Mouse (Mus musculus) CH12.LX (cell line): ENCODE data around the gene Pik3r2. TPM values are rescaled to one million over a fixed set of nuclear protein-coding genes. Genes with fewer than 3 reads are reported as not detected.

ENCODE experiments used
- DNase-seq: peaks from one replicate; pipeline ENCODE4 v3.0.0-alpha.2; 2013; ENCODE audit errors: extremely low read depth
- H3K27ac ChIP-seq: 2 replicates; pipeline ENCODE4 v1.5.1; 2012; ENCODE audit warnings: low read depth, mild to moderate bottlenecking, control low read depth, moderate library complexity; ENCODE audit not compliant: insufficient read depth
- H3K27me3 ChIP-seq: replicated peaks from 2 replicates; pipeline ENCODE3; 2012; ENCODE audit warnings: inconsistent platforms
- H3K36me3 ChIP-seq, 2 experiments: replicated peaks in 1 of 2; 2 replicates each; pipeline versions ENCODE3 to v1.6.1; 2012; ENCODE audit warnings: inconsistent platforms in 1 of 2, low read length in 1 of 2, mild to moderate bottlenecking in 1 of 2, mixed read lengths in 1 of 2, moderate library complexity in 1 of 2; ENCODE audit not compliant: control insufficient read depth in 1 of 2, insufficient read depth in 1 of 2
- H3K4me1 ChIP-seq, 2 experiments: 2 replicates each; pipeline ENCODE4 v1.6.1; 2012; ENCODE audit warnings: inconsistent platforms in 1 of 2, moderate library complexity in 1 of 2; ENCODE audit not compliant: insufficient read depth in 2 of 2, control insufficient read depth in 1 of 2
- H3K4me2 ChIP-seq: 2 replicates; pipeline ENCODE4 v1.6.1; 2012; ENCODE audit warnings: low read depth, mild to moderate bottlenecking, control low read depth; ENCODE audit not compliant: poor library complexity, insufficient read depth, severe bottlenecking
- H3K4me3 ChIP-seq, 3 experiments: fragments of 150-350 bp in 1 of 3; sonication (generic) in 1 of 3; replicated peaks in 1 of 3; 2 replicates each; pipeline versions ENCODE3 to v1.5.1; 2011 to 2012; ENCODE audit warnings: low read depth in 2 of 3, low read length in 2 of 3, mild to moderate bottlenecking in 2 of 3, moderate library complexity in 2 of 3, control low read depth in 1 of 3, improper control_type of control experiment in 1 of 3, inconsistent platforms in 1 of 3, mixed read lengths in 1 of 3; ENCODE audit not compliant: poor library complexity in 1 of 3
- H3K79me2 ChIP-seq: replicated peaks from 2 replicates; pipeline ENCODE4 v1.6.1; 2012; ENCODE audit warnings: mild to moderate bottlenecking, moderate library complexity; ENCODE audit not compliant: control insufficient read depth, poor library complexity, insufficient read depth, severe bottlenecking; ENCODE audit errors: extremely low read depth
- H3K9ac ChIP-seq: 2 replicates; pipeline ENCODE4 v1.6.1; 2012; ENCODE audit warnings: low read depth, mild to moderate bottlenecking, control low read depth, moderate library complexity; ENCODE audit not compliant: insufficient read depth
- H3K9me3 ChIP-seq: replicated peaks from 2 replicates; pipeline ENCODE3; 2012; ENCODE audit warnings: low read length, inconsistent platforms, mixed read lengths
- BHLHE40 ChIP-seq: IDR thresholded peaks from 2 replicates; pipeline ENCODE4 v1.6.1; 2011; ENCODE audit warnings: mild to moderate bottlenecking, low read depth, low read length, improper control_type of control experiment
- CHD1 ChIP-seq: IDR thresholded peaks from 2 replicates; pipeline ENCODE4 v1.6.1; 2012; ENCODE audit warnings: low read depth, low read length, improper control_type of control experiment, inconsistent platforms
- CTCF ChIP-seq, 2 experiments: IDR thresholded peaks in 1 of 2; conservative IDR thresholded peaks in 1 of 2; 2 replicates each; pipeline ENCODE4 v1.5.1; 2011 to 2012; ENCODE audit warnings: low read depth in 2 of 2, low read length in 2 of 2, improper control_type of control experiment in 1 of 2, inconsistent platforms in 1 of 2, mild to moderate bottlenecking in 1 of 2, moderate library complexity in 1 of 2
- ELF1 ChIP-seq: IDR thresholded peaks from 2 replicates; pipeline ENCODE4 v1.6.1; 2014; ENCODE audit warnings: low read depth, mild to moderate bottlenecking, inconsistent platforms, low read length, improper control_type of control experiment
- ETS1 ChIP-seq: conservative IDR thresholded peaks from 2 replicates; pipeline ENCODE4 v1.6.1; 2012; ENCODE audit warnings: low read depth, mild to moderate bottlenecking, inconsistent platforms, low read length, improper control_type of control experiment, moderate library complexity
- GABPA ChIP-seq: IDR thresholded peaks from 2 replicates; pipeline ENCODE4 v1.6.1; 2012; ENCODE audit warnings: low read depth, low read length, improper control_type of control experiment, inconsistent platforms; ENCODE audit not compliant: insufficient replicate concordance
- IRF4 ChIP-seq: IDR thresholded peaks from 2 replicates; pipeline ENCODE4 v1.6.1; 2014; ENCODE audit warnings: low read depth, mild to moderate bottlenecking, inconsistent platforms, low read length, improper control_type of control experiment
- JUN ChIP-seq: IDR thresholded peaks from 2 replicates; pipeline ENCODE4 v1.6.1; 2011; ENCODE audit warnings: low read depth, mild to moderate bottlenecking, low read length, improper control_type of control experiment, moderate library complexity; ENCODE audit not compliant: insufficient read depth
- MAFK ChIP-seq: IDR thresholded peaks from 2 replicates; pipeline ENCODE4 v1.6.1; 2011; ENCODE audit warnings: low read length, improper control_type of control experiment; ENCODE audit not compliant: insufficient replicate concordance
- MAZ ChIP-seq: IDR thresholded peaks from 2 replicates; pipeline ENCODE4 v1.6.1; 2012; ENCODE audit warnings: low read depth, mild to moderate bottlenecking, inconsistent platforms, low read length, improper control_type of control experiment, moderate library complexity
- MXI1 ChIP-seq: IDR thresholded peaks from 2 replicates; pipeline ENCODE4 v1.6.1; 2011; ENCODE audit warnings: mild to moderate bottlenecking, low read depth, low read length, improper control_type of control experiment
- MYC ChIP-seq: IDR thresholded peaks from 2 replicates; pipeline ENCODE4 v1.6.1; 2011; ENCODE audit warnings: low read depth, mild to moderate bottlenecking, improper control_type of control experiment, low read length
- NRF1 ChIP-seq: IDR thresholded peaks from 2 replicates; pipeline ENCODE4 v1.6.1; 2014; ENCODE audit warnings: low read depth, mild to moderate bottlenecking, inconsistent platforms, low read length, improper control_type of control experiment, moderate library complexity
- POLR2AphosphoS2 ChIP-seq: IDR thresholded peaks from 2 replicates; pipeline ENCODE4 v1.6.1; 2011; ENCODE audit warnings: low read depth, low read length, improper control_type of control experiment
- SIN3A ChIP-seq: IDR thresholded peaks from 2 replicates; pipeline ENCODE4 v1.6.1; 2012; ENCODE audit warnings: low read length, improper control_type of control experiment, inconsistent platforms
- TBP ChIP-seq: conservative IDR thresholded peaks from 2 replicates; pipeline ENCODE4 v1.6.1; 2011; ENCODE audit warnings: low read depth, low read length, improper control_type of control experiment
- UBTF ChIP-seq: IDR thresholded peaks from 2 replicates; pipeline ENCODE4 v1.6.1; 2012; ENCODE audit warnings: low read depth, mild to moderate bottlenecking, inconsistent platforms, low read length, improper control_type of control experiment, moderate library complexity
- dilution Hi-C: fragments of 300-500 bp; cut with MboI; formaldehyde crosslinking; loops from 2 replicates; pipeline ENCODE4 v1.14.3; 2020; ENCODE audit warnings: low sequenced_read_pairs; ENCODE audit not compliant: extremely low pct_unique_long_range_greater_than_20kb, extremely low pct_ligation_motif_present
- in situ Hi-C: fragments of 300-500 bp; cut with MboI; formaldehyde crosslinking; loops from 3 replicates; pipeline ENCODE4 v1.14.3; 2019; ENCODE audit warnings: low sequenced_read_pairs, low pct_ligation_motif_present, low pct_unique_long_range_greater_than_20kb, mixed read lengths
- polyA plus RNA-seq: library from polyadenylated mRNA; unstranded; fragments of >175 nt; gene quantifications from 2 replicates; pipeline ENCODE4 v1.2.1, GENCODE M21; 2012; ENCODE audit warnings: low read depth; ENCODE audit not compliant: insufficient read length
- total RNA-seq, 2 experiments: library from RNA; depleted of rRNA; stranded (reverse); fragments of 300-350 nt in 1 of 2; fragments of >200 nt in 1 of 2; gene quantifications; 2 replicates each; pipeline ENCODE4 v1.2.3; 2012 to 2014

The Pik3r2 gene
- total and polyA plus RNA-seq, 3 experiments: 13.8 to 45.9 (median 25.8) TPM

DNA sequence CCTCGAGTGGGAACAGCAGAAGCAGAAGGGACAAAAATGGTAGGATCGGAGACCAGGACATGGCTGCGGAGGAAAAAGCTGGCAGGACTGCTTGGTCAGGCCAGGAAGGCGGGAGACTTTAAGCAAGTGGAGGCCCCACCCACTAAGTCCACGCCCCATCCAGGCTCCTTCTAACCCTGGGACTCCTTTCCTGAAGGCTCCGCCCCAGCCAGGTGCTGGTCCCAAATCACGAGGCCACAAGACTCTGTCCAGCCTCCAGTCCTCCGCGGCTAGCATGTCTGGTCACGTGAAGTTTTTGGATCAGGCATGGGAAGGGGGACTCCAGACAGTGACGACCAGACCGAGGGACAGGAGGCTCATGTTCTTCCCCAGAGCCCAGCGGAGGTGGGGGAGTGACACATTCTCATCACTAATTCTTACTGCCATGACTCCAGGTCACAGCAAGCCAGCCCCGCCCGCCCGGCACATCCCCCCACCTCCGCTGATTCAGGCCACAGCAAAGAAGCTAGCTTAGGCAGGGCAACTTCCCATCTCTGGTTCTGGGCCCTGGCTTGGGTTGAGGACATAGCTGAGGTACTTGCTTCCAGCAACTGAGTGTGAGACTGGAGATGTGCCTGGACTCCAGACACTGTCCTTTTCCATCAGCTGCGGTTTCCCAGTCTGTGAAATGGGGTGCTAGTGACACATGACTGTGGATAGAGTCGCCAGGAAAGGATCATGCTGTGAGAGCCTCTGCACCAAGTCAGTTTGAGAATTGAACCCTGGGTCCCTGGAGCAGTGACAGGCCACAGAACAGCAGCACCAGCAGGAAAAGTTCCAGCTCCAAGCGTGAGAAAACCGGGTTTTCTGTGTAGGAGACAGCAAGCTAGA is 9.7 kb downstream of the Pik3r2 start (continued):
- TF ChIP-seq TBP (peak; percentile 92), BHLHE40 (peak; percentile 93), ETS1 (peak; percentile 35), CTCF (conservative IDR thresholded peaks at IDR 0.05 in 1 of 2, IDR thresholded peaks at IDR 0.05 in 1 of 2; ENCODE audit: low read depth in 2 of 2, low read length in 2 of 2) (no peak), JUN (no peak), MYC (peak; percentile 20; the same call in 1 of the 2 replicates), POLR2AphosphoS2 (peak; percentile 86), MAZ (peak; percentile 43; the same call in 1 of the 2 replicates), IRF4 (no peak)

- no peaks in the 10 kb centered on the region for H3K79me2 ChIP-seq
- TF ChIP-seq ETS1 (peak; percentile 34; the same call in 1 of the 2 replicates), ELF1 (peak; percentile 69), MXI1 (peak; percentile 94), GABPA (no peak), MYC (peak; percentile 69; the same call in 1 of the 2 replicates), MAFK (no peak), SIN3A (peak; percentile 77; the same call in 1 of the 2 replicates), BHLHE40 (peak; percentile 94), MAZ (0 out of 2 replicates have a peak, but pooled peaks have one; percentile 14), CHD1 (0 out of 2 replicates have a peak, but pooled peaks have one; percentile 35), UBTF (no peak), NRF1 (peak; percentile 44)
- H3K27ac ChIP-seq: peak overlapping the region; percentile 75
- no peaks in the 10 kb centered on the region for H3K9me3 ChIP-seq
- H3K9ac ChIP-seq: peak overlapping the region; percentile 41
- peak overlapping the region; percentile 62 to 69 (median 65) for H3K4me3 ChIP-seq
- H3K36me3 ChIP-seq: peaks cover 31 to 60% of the 10 kb centered on the region in 2 experiments
- peak overlapping the region; percentile 69 for H3K4me2 ChIP-seq
- H3K4me1 ChIP-seq: peaks cover 29 to 72% of the 10 kb centered on the region in 2 experiments
- in situ Hi-C loops (loop anchor here (5.0 kb wide), 1 partner anchor 36 kb away; no protein-coding TSS in a partner anchor), dilution Hi-C loops (no loop called here)
- DNase-seq: peak; percentile 80
- no peaks in the 10 kb centered on the region for H3K27me3 ChIP-seq
These were observed 10.5 kb downstream of the Pik3r2 start for GRCm38 (mm10) chr8:70765838-70766570.
